Mouse (Mus musculus) liver, adult 2 months (tissue): ENCODE data around the gene Taf7l. TPM values are rescaled to one million over a fixed set of nuclear protein-coding genes. Genes with fewer than 3 reads are reported as not detected.

Experiments used
- DNase-seq: peaks from one replicate; pipeline ENCODE4 v3.0.0-alpha.2; 2011; ENCODE audit warnings: low read depth, low spot score; ENCODE audit errors: extremely low read depth
- H3K27ac ChIP-seq: fragments of 200-500 bp; replicated peaks from 2 replicates; pipeline ENCODE4 v1.5.1; 2012; ENCODE audit warnings: low read depth, mild to moderate bottlenecking, control low read depth, inconsistent platforms, low read length; ENCODE audit not compliant: insufficient read depth
- H3K27me3 ChIP-seq: fragments of 200-500 bp; 2 replicates; pipeline ENCODE4 v1.6.1; 2012; ENCODE audit warnings: mild to moderate bottlenecking, moderate library complexity, low read length, inconsistent platforms; ENCODE audit not compliant: control insufficient read depth, insufficient read depth
- H3K36me3 ChIP-seq: fragments of 200-500 bp; 2 replicates; pipeline ENCODE4 v1.6.1; 2012; ENCODE audit warnings: low read length, inconsistent platforms; ENCODE audit not compliant: control insufficient read depth, insufficient read depth
- H3K4me1 ChIP-seq: fragments of 200-500 bp; 2 replicates; pipeline ENCODE4 v1.6.1; 2011; ENCODE audit warnings: low read length; ENCODE audit not compliant: control insufficient read depth, insufficient read depth
- H3K4me3 ChIP-seq: fragments of 200-500 bp; 2 replicates; pipeline ENCODE4 v1.5.1; 2011; ENCODE audit warnings: low read depth, mild to moderate bottlenecking, control low read depth, low read length, moderate library complexity; ENCODE audit not compliant: insufficient read depth
- H3K79me2 ChIP-seq: fragments of 200-500 bp; 2 replicates; pipeline ENCODE4 v1.6.1; 2012; ENCODE audit warnings: inconsistent platforms, mild to moderate bottlenecking, low read length, moderate library complexity; ENCODE audit not compliant: control insufficient read depth, insufficient read depth
- H3K9ac ChIP-seq: fragments of 200-500 bp; 2 replicates; pipeline ENCODE4 v1.6.1; 2012; ENCODE audit warnings: low read depth, mild to moderate bottlenecking, control low read depth, inconsistent platforms, low read length
- CTCF ChIP-seq: fragments of 200-500 bp; IDR thresholded peaks from 2 replicates; pipeline ENCODE4 v1.5.1; 2011; ENCODE audit warnings: low read depth, low read length, control low read depth
- POLR2A ChIP-seq: fragments of 200-500 bp; IDR thresholded peaks from 2 replicates; pipeline ENCODE4 v1.6.1; 2011; ENCODE audit warnings: low read length, control low read depth; ENCODE audit not compliant: insufficient read depth; ENCODE audit errors: extremely low read depth
- WGBS: fragments of 180-500 bp; shearing (Covaris S2); methylation state at CpG from one replicate; pipeline ENCODE4 v1.1.7; 2018; 5-methylcytosine and 5-hydroxymethylcytosine counted together
- polyA plus RNA-seq: library from polyadenylated mRNA; depleted of rRNA; stranded (reverse); fragments of >200 nt; gene quantifications from 2 replicates; pipeline ENCODE4 v1.2.3, GENCODE M21; 2012; rRNA removed
- total RNA-seq: library from RNA; depleted of rRNA; stranded (reverse); fragments of >200 nt; gene quantifications from 2 replicates; pipeline ENCODE4 v1.2.3, GENCODE M21; 2014; rRNA removed

Gene Taf7l
- not detected in 2 replicates for total RNA-seq
- not detected in 2 replicates for polyA plus RNA-seq

- Histone ChIP-seq H3K4me3 (no peak within 1 kb of the TSS), H3K4me1 (no peaks in the 10 kb centered on the region), H3K27me3 (no peaks in the 10 kb centered on the region), H3K36me3 (no peaks in the 10 kb centered on the region), H3K9ac (no peak within 1 kb of the TSS), H3K27ac (no peak within 1 kb of the TSS), H3K79me2 (no peaks in the 10 kb centered on the region)
- WGBS = 89% methylated on average over 22 of the region's 25 CpGs
- no peak for DNase-seq
- TF ChIP-seq POLR2A = no peak
- no peak for TF ChIP-seq CTCF
Observed at GRCm38 (mm10) chrX:134476290-134476689, at the start of gene Taf7l. Gene Taf7l, minus strand, starts transcription at chrX:134476490.

- Histone ChIP-seq H3K9ac (no peak overlapping the region), H3K36me3 (no peaks in the 10 kb centered on the region), H3K4me1 (no peaks in the 10 kb centered on the region), H3K4me3 (no peak overlapping the region), H3K79me2 (no peaks in the 10 kb centered on the region), H3K27me3 (no peaks in the 10 kb centered on the region), H3K27ac (no peak overlapping the region)
- WGBS = 82% methylated on average over 4 of the region's 4 CpGs
- DNase-seq = no peak
- no peak for TF ChIP-seq CTCF
- no peak for TF ChIP-seq POLR2A
Observed at GRCm38 (mm10) chrX:134525260-134525659, 49.0 kb upstream of the Taf7l start.

- no peaks in the 10 kb centered on the region for H3K27me3 ChIP-seq
- no peak overlapping the region for H3K9ac ChIP-seq
- no peak for DNase-seq
- TF ChIP-seq CTCF = no peak
- no peak for TF ChIP-seq POLR2A
- no peaks in the 10 kb centered on the region for H3K4me1 ChIP-seq
- H3K4me3 ChIP-seq = no peak overlapping the region
- H3K79me2 ChIP-seq = no peaks in the 10 kb centered on the region
- H3K27ac ChIP-seq = no peak overlapping the region
- 69% methylated on average over 4 of the region's 4 CpGs for WGBS
- H3K36me3 ChIP-seq = no peaks in the 10 kb centered on the region
Observed at GRCm38 (mm10) chrX:134523772-134524171, 47.5 kb upstream of the Taf7l start.

GRCm38 (mm10) chrX:134509473-134509872, 33.2 kb upstream of the Taf7l start:
- Histone ChIP-seq H3K36me3 (no peaks in the 10 kb centered on the region), H3K27ac (no peak overlapping the region), H3K4me3 (no peak overlapping the region), H3K9ac (no peak overlapping the region), H3K27me3 (no peaks in the 10 kb centered on the region), H3K79me2 (no peaks in the 10 kb centered on the region), H3K4me1 (no peaks in the 10 kb centered on the region)
- DNase-seq = peak; percentile 19
- no peak for TF ChIP-seq POLR2A
- TF ChIP-seq CTCF = peak; percentile 49; the same call in 1 of the 2 replicates
- 8% methylated on average over 2 of the region's 2 CpGs for WGBS

- no peak for TF ChIP-seq POLR2A
- TF ChIP-seq CTCF = no peak
- no peak for DNase-seq
- Histone ChIP-seq H3K36me3 (no peaks in the 10 kb centered on the region), H3K27ac (no peak overlapping the region), H3K4me1 (no peaks in the 10 kb centered on the region), H3K4me3 (no peak overlapping the region), H3K9ac (no peak overlapping the region), H3K79me2 (no peaks in the 10 kb centered on the region), H3K27me3 (no peaks in the 10 kb centered on the region)
- WGBS = 73% methylated on average over 6 of the region's 6 CpGs
Observed at GRCm38 (mm10) chrX:134507977-134508376, 31.7 kb upstream of the Taf7l start.

- Histone ChIP-seq H3K9ac (no peak overlapping the region), H3K27me3 (no peaks in the 10 kb centered on the region), H3K4me1 (no peaks in the 10 kb centered on the region), H3K36me3 (no peaks in the 10 kb centered on the region), H3K27ac (no peak overlapping the region), H3K79me2 (no peaks in the 10 kb centered on the region), H3K4me3 (no peak overlapping the region)
- DNase-seq = no peak
- 82% methylated on average over 8 of the region's 8 CpGs for WGBS
- no peak for TF ChIP-seq POLR2A
- no peak for TF ChIP-seq CTCF
Observed at GRCm38 (mm10) chrX:134500651-134501050, 24.4 kb upstream of the Taf7l start.
